Mouse (Mus musculus) MEL (cell line): ENCODE data around the gene Wdr86. TPM values are rescaled to one million over a fixed set of nuclear protein-coding genes. Genes with fewer than 3 reads are reported as not detected.

Experiments used
- DNase-seq: peaks from one replicate; pipeline ENCODE4 v3.0.0; 2011; ENCODE audit warnings: low read depth, low spot score
- H3K27ac ChIP-seq: 2 replicates; pipeline ENCODE4 v1.5.1; 2012; ENCODE audit warnings: low read depth, mild to moderate bottlenecking, control low read depth, low read length, moderate library complexity; ENCODE audit not compliant: control insufficient read depth
- H3K27me3 ChIP-seq, 2 experiments: fragments of 150-350 bp in 1 of 2; sonication (generic) in 1 of 2; 2 replicates each; pipeline ENCODE4 v1.6.1; 2012; ENCODE audit warnings: low read length in 2 of 2, mild to moderate bottlenecking in 2 of 2, improper control_type of control experiment in 1 of 2, moderate library complexity in 1 of 2; ENCODE audit not compliant: insufficient read depth in 2 of 2, control insufficient read depth in 1 of 2
- H3K36me3 ChIP-seq, 2 experiments: 2 replicates each; pipeline ENCODE4 v1.6.1; 2012 to 2014; ENCODE audit warnings: low read length in 2 of 2, improper control_type of control experiment in 1 of 2, inconsistent platforms in 1 of 2, mild to moderate bottlenecking in 1 of 2; ENCODE audit not compliant: insufficient read depth in 2 of 2, control insufficient read depth in 1 of 2
- H3K4me1 ChIP-seq, 2 experiments: fragments of 150-350 bp in 1 of 2; sonication (generic) in 1 of 2; 2 replicates each; pipeline ENCODE4 v1.6.1; 2012; ENCODE audit warnings: low read length in 2 of 2, improper control_type of control experiment in 1 of 2, mild to moderate bottlenecking in 1 of 2; ENCODE audit not compliant: insufficient read depth in 2 of 2, control insufficient read depth in 1 of 2
- H3K4me3 ChIP-seq, 2 experiments: fragments of 150-350 bp in 1 of 2; sonication (generic) in 1 of 2; 2 replicates each; pipeline ENCODE4 v1.5.1; 2012; ENCODE audit warnings: low read depth in 2 of 2, low read length in 2 of 2, mild to moderate bottlenecking in 2 of 2, moderate library complexity in 2 of 2, control low read depth in 1 of 2, improper control_type of control experiment in 1 of 2; ENCODE audit not compliant: control insufficient read depth in 1 of 2, insufficient read depth in 1 of 2
- H3K79me2 ChIP-seq: 2 replicates; pipeline ENCODE4 v1.6.1; 2012; ENCODE audit warnings: mild to moderate bottlenecking, low read length, moderate library complexity; ENCODE audit not compliant: control insufficient read depth, poor library complexity, insufficient read depth
- H3K9ac ChIP-seq: 2 replicates; pipeline ENCODE4 v1.6.1; 2012; ENCODE audit warnings: low read depth, mild to moderate bottlenecking, control low read depth, low read length, moderate library complexity; ENCODE audit not compliant: control insufficient read depth, poor library complexity, severe bottlenecking
- H3K9me3 ChIP-seq: fragments of 150-350 bp; sonication (generic); replicated peaks from 2 replicates; pipeline ENCODE4 v1.6.1; 2012; ENCODE audit warnings: mild to moderate bottlenecking, low read length, improper control_type of control experiment, moderate library complexity; ENCODE audit not compliant: insufficient read depth
- BHLHE40 ChIP-seq: IDR thresholded peaks from 2 replicates; pipeline ENCODE4 v1.6.1; 2012; ENCODE audit warnings: low read depth, mild to moderate bottlenecking, inconsistent platforms, low read length, improper control_type of control experiment, borderline replicate concordance
- CHD1 ChIP-seq: IDR thresholded peaks from 2 replicates; pipeline ENCODE4 v1.6.1; 2012; ENCODE audit warnings: low read depth, mild to moderate bottlenecking, inconsistent platforms, low read length, improper control_type of control experiment
- CHD2 ChIP-seq: IDR thresholded peaks from 2 replicates; pipeline ENCODE4 v1.6.1; 2011; ENCODE audit warnings: low read length, improper control_type of control experiment
- E2F4 ChIP-seq: IDR thresholded peaks from 2 replicates; pipeline ENCODE4 v1.6.1; 2011; ENCODE audit warnings: low read depth, low read length, improper control_type of control experiment, borderline replicate concordance
- ELF1 ChIP-seq: IDR thresholded peaks from 2 replicates; pipeline ENCODE4 v1.6.1; 2014; ENCODE audit warnings: low read depth, mild to moderate bottlenecking, inconsistent platforms, low read length, improper control_type of control experiment, moderate library complexity
- EP300 ChIP-seq, 2 experiments: IDR thresholded peaks; 2 replicates each; pipeline ENCODE4 v1.6.1; 2011; ENCODE audit warnings: improper control_type of control experiment in 2 of 2, low read length in 2 of 2, low read depth in 1 of 2, mild to moderate bottlenecking in 1 of 2
- GABPA ChIP-seq: IDR thresholded peaks from 2 replicates; pipeline ENCODE4 v1.6.1; 2012; ENCODE audit warnings: low read depth, mild to moderate bottlenecking, inconsistent platforms, low read length, improper control_type of control experiment, moderate library complexity
- GATA1 ChIP-seq: IDR thresholded peaks from 2 replicates; pipeline ENCODE4 v1.6.1; 2011; ENCODE audit warnings: low read depth, low read length, improper control_type of control experiment
- HCFC1 ChIP-seq: IDR thresholded peaks from 2 replicates; pipeline ENCODE4 v1.6.1; 2012; ENCODE audit warnings: low read depth, mild to moderate bottlenecking, inconsistent platforms, low read length, improper control_type of control experiment, moderate library complexity
- JUND ChIP-seq: IDR thresholded peaks from 2 replicates; pipeline ENCODE4 v1.6.1; 2011; ENCODE audit warnings: low read depth, mild to moderate bottlenecking, improper control_type of control experiment, low read length
- MAFK ChIP-seq: IDR thresholded peaks from 2 replicates; pipeline ENCODE4 v1.6.1; 2011; ENCODE audit warnings: low read depth, mild to moderate bottlenecking, low read length, improper control_type of control experiment, borderline replicate concordance
- MAX ChIP-seq: IDR thresholded peaks from 2 replicates; pipeline ENCODE4 v1.6.1; 2011; ENCODE audit warnings: low read length, improper control_type of control experiment
- MXI1 ChIP-seq: IDR thresholded peaks from 2 replicates; pipeline ENCODE4 v1.6.1; 2011; ENCODE audit warnings: mild to moderate bottlenecking, low read depth, low read length, improper control_type of control experiment
- MYB ChIP-seq: IDR thresholded peaks from 2 replicates; pipeline ENCODE4 v1.6.1; 2011; ENCODE audit warnings: mild to moderate bottlenecking, low read depth, low read length, improper control_type of control experiment
- MYC ChIP-seq: IDR thresholded peaks from 2 replicates; pipeline ENCODE4 v1.6.1; 2011; ENCODE audit warnings: low read depth, mild to moderate bottlenecking, low read length, improper control_type of control experiment, moderate library complexity
- POLR2A ChIP-seq, 2 experiments: IDR thresholded peaks; 2 replicates each; pipeline ENCODE4 v1.6.1; 2011 to 2012; ENCODE audit warnings: low read length in 2 of 2, mild to moderate bottlenecking in 2 of 2, control low read depth in 1 of 2, improper control_type of control experiment in 1 of 2, low read depth in 1 of 2, moderate library complexity in 1 of 2; ENCODE audit not compliant: control insufficient read depth in 1 of 2, insufficient read depth in 1 of 2, poor library complexity in 1 of 2
- POLR2AphosphoS2 ChIP-seq: IDR thresholded peaks from 2 replicates; pipeline ENCODE4 v1.6.1; 2011; ENCODE audit warnings: low read length, improper control_type of control experiment
- POLR2AphosphoS5 ChIP-seq: IDR thresholded peaks from 2 replicates; pipeline ENCODE4 v1.6.1; 2012; ENCODE audit warnings: low read depth, borderline replicate concordance, mild to moderate bottlenecking, inconsistent platforms, low read length, moderate library complexity, mixed read lengths
- RAD21 ChIP-seq: IDR thresholded peaks from 2 replicates; pipeline ENCODE4 v1.6.1; 2011; ENCODE audit warnings: mild to moderate bottlenecking, low read depth, low read length, improper control_type of control experiment
- SIN3A ChIP-seq: IDR thresholded peaks from 2 replicates; pipeline ENCODE4 v1.6.1; 2012; ENCODE audit warnings: low read length, improper control_type of control experiment, inconsistent platforms
- SMC3 ChIP-seq: IDR thresholded peaks from 2 replicates; pipeline ENCODE4 v1.6.1; 2011; ENCODE audit warnings: low read depth, low read length, improper control_type of control experiment
- TAL1 ChIP-seq: IDR thresholded peaks from 2 replicates; pipeline ENCODE4 v1.6.1; 2012; ENCODE audit warnings: mild to moderate bottlenecking, inconsistent platforms, low read length, moderate library complexity, mixed read lengths
- TCF12 ChIP-seq: IDR thresholded peaks from 2 replicates; pipeline ENCODE4 v1.6.1; 2014; ENCODE audit warnings: low read depth, mild to moderate bottlenecking, inconsistent platforms, low read length, improper control_type of control experiment, moderate library complexity
- UBTF ChIP-seq: IDR thresholded peaks from 2 replicates; pipeline ENCODE4 v1.6.1; 2012; ENCODE audit warnings: low read depth, mild to moderate bottlenecking, inconsistent platforms, low read length, improper control_type of control experiment, moderate library complexity, borderline replicate concordance; ENCODE audit not compliant: insufficient read depth
- USF1 ChIP-seq: IDR thresholded peaks from 2 replicates; pipeline ENCODE4 v1.6.1; 2014; ENCODE audit warnings: low read depth, mild to moderate bottlenecking, inconsistent platforms, low read length, improper control_type of control experiment, moderate library complexity
- USF2 ChIP-seq, 2 experiments: IDR thresholded peaks; 2 replicates each; pipeline ENCODE4 v1.6.1; 2011 to 2012; ENCODE audit warnings: improper control_type of control experiment in 2 of 2, low read length in 2 of 2, borderline replicate concordance in 1 of 2, inconsistent platforms in 1 of 2, low read depth in 1 of 2, mild to moderate bottlenecking in 1 of 2; ENCODE audit not compliant: insufficient read depth in 1 of 2
- ZC3H11A ChIP-seq: IDR thresholded peaks from 2 replicates; pipeline ENCODE4 v1.6.1; 2012; ENCODE audit warnings: low read depth, mild to moderate bottlenecking, inconsistent platforms, low read length, improper control_type of control experiment
- ZNF384 ChIP-seq: IDR thresholded peaks from 2 replicates; pipeline ENCODE4 v1.6.1; 2012; ENCODE audit warnings: low read depth, mild to moderate bottlenecking, inconsistent platforms, low read length, improper control_type of control experiment
- polyA plus RNA-seq, 2 experiments: library from polyadenylated mRNA; stranded (reverse) in 1 of 2; unstranded in 1 of 2; fragments of >175 nt in 1 of 2; fragments of >200 nt in 1 of 2; gene quantifications; 2 replicates each; pipeline versions ENCODE4 v1.2.1 to v1.2.4; 2012; ENCODE audit warnings: low replicate concordance in 2 of 2, low read depth in 1 of 2; ENCODE audit not compliant: insufficient read length in 2 of 2, insufficient read depth in 1 of 2, missing spikeins in 1 of 2
- total RNA-seq: library from RNA; depleted of rRNA; stranded (reverse); fragments of 300-350 nt; gene quantifications from 2 replicates; pipeline ENCODE4 v1.2.3, GENCODE M21; 2012

Wdr86 gene
- total and polyA plus RNA-seq, 3 experiments, result not detected

DNA sequence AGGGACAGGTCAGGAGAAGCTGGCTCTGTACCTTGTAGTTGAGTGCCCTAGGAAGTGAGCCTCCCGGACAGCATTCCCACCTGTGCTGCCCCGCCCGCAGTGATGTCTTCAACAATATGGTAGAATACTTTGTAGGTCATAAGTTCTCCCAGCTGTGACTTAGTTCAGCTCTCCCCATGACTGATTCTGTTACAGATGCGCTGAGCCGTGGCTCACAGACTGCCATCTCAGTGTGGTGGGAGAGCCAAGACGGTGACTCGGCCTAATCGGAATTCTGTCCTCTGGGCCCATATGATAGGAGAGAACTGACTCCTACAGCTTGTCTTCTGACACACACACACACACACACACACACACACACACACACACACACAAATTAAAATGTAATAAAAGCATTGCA lies 25.9 kb downstream of the Wdr86 start:
- DNase-seq, result no peak
- TF ChIP-seq USF1 (no peak), POLR2AphosphoS2 (no peak)
- Histone ChIP-seq H3K4me3 (no peak overlapping the region), H3K36me3 (peaks cover 0 to 13% of the 10 kb centered on the region in 2 experiments; a peak in 2 of 4 replicates), H3K9me3 (no peaks in the 10 kb centered on the region), H3K79me2 (no peaks in the 10 kb centered on the region), H3K27me3 (no peaks in the 10 kb centered on the region), H3K27ac (no peak overlapping the region), H3K4me1 (no peaks in the 10 kb centered on the region), H3K9ac (no peak overlapping the region)

DNA sequence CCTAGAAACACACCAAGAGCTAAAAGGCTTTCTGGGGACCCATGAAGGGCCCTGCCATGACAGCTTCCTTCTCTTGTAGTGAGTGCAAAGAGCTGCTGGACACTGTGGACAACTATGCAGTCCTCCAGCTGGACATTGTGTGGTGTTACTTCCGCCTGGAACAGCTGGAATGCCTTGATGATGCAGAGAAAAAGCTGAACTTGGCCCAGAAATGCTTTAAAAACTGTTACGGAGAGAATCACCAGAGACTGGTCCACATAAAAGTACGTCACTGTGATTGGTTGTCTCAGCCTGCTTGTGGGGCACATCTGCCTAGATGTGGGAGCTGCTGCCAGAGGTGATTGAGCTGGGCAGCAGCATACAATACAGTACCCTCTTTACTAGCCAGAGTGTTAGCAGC lies 29.3 kb downstream of the Wdr86 start:
- Histone ChIP-seq H3K36me3 (peaks cover 0 to 26% of the 10 kb centered on the region in 2 experiments; a peak in 2 of 4 replicates), H3K4me1 (no peaks in the 10 kb centered on the region), H3K27me3 (no peaks in the 10 kb centered on the region), H3K79me2 (no peaks in the 10 kb centered on the region), H3K9me3 (no peaks in the 10 kb centered on the region), H3K9ac (no peak overlapping the region)
- DNase-seq, result no peak
- TF ChIP-seq MYB (no peak), TAL1 (no peak), GABPA (no peak), POLR2AphosphoS5 (no peak), ZC3H11A (no peak), JUND (no peak), HCFC1 (no peak), ZNF384 (no peak), GATA1 (no peak), CHD1 (no peak), MXI1 (no peak), ELF1 (no peak), E2F4 (no peak), MAX (no peak), RAD21 (no peak)
- TF ChIP-seq, all 39 proteins: peak for 0
- Histone ChIP-seq H3K4me3 (no peak overlapping the region), H3K27ac (no peak overlapping the region)

GRCm38 (mm10) chr5:24696704-24697103 lies 33.8 kb downstream of the Wdr86 start:
- no peaks in the 10 kb centered on the region for H3K4me1 ChIP-seq
- H3K4me3 ChIP-seq, result no peak overlapping the region
- no peaks in the 10 kb centered on the region for H3K9me3 ChIP-seq
- peaks cover 0 to 42% of the 10 kb centered on the region in 2 experiments; a peak in 2 of 4 replicates for H3K36me3 ChIP-seq
- DNase-seq, result no peak
- H3K27ac ChIP-seq, result no peak overlapping the region
- H3K9ac ChIP-seq, result no peak overlapping the region
- H3K27me3 ChIP-seq, result no peaks in the 10 kb centered on the region
- no peaks in the 10 kb centered on the region for H3K79me2 ChIP-seq
- no peak for TF ChIP-seq EP300 (IDR thresholded peaks at IDR 0.05; ENCODE audit: low read depth in 1 of 2, low read length in 2 of 2)
- no peak for TF ChIP-seq TCF12
- TF ChIP-seq TAL1, result no peak
- no peak for TF ChIP-seq GATA1
- TF ChIP-seq HCFC1, result no peak
- no peak for TF ChIP-seq CHD2
- no peak for TF ChIP-seq MYC
- no peak for TF ChIP-seq SIN3A
- TF ChIP-seq MAFK, result no peak
- no peak for TF ChIP-seq UBTF
- TF ChIP-seq RAD21, result no peak
- TF ChIP-seq ZC3H11A, result no peak
- no peak for TF ChIP-seq SMC3
- no peak for TF ChIP-seq POLR2A (IDR thresholded peaks at IDR 0.05; ENCODE audit: control insufficient read depth in 1 of 2, insufficient read depth in 1 of 2, low read depth in 1 of 2, low read length in 2 of 2, poor library complexity in 1 of 2)
- no peak for TF ChIP-seq BHLHE40
- no peak for TF ChIP-seq USF2 (IDR thresholded peaks at IDR 0.05; ENCODE audit: borderline replicate concordance in 1 of 2, insufficient read depth in 1 of 2, low read depth in 1 of 2, low read length in 2 of 2)
- no peak for TF ChIP-seq JUND
